Mouse (Mus musculus): Measurements from ENCODE around the gene 1110051M20Rik. TPM values are rescaled to one million over a fixed set of nuclear protein-coding genes. Genes with fewer than 3 reads are reported as not detected.

The 1110051M20Rik gene
- polyA plus RNA-seq, 1 experiment: 45.5 TPM

GRCm38 (mm10) chr2:91429146-91429545, 15.4 kb downstream of the 1110051M20Rik start:
- Histone ChIP-seq H3ac (ENCODE audit: control insufficient read depth, insufficient read length) (no peak overlapping the region), H3K79me2 (ENCODE audit: control insufficient read depth, insufficient read depth) (no peaks in the 10 kb centered on the region)
- no peak for TF ChIP-seq POLR2AphosphoS2 (IDR thresholded peaks at IDR 0.05; ENCODE audit: insufficient read length, low read depth)
- peak in 1 of 3 experiments; percentile 42 for TF ChIP-seq MYOD1 (IDR thresholded peaks at IDR 0.05; ENCODE audit: control insufficient read depth in 1 of 3, insufficient read length in 2 of 3, low read depth in 2 of 3)

GRCm38 (mm10) chr2:91426321-91426720, 18.2 kb downstream of the 1110051M20Rik start:
- H3K36me3 ChIP-seq (ENCODE audit: control insufficient read depth, insufficient read depth): no peaks in the 10 kb centered on the region
- H3K4me3 ChIP-seq: no peak overlapping the region
- H3K79me2 ChIP-seq (ENCODE audit: control insufficient read depth, insufficient read depth): no peaks in the 10 kb centered on the region
- TF ChIP-seq MYOG (IDR thresholded peaks at IDR 0.05; ENCODE audit: control insufficient read depth in 1 of 3, insufficient read depth in 1 of 3, insufficient read length in 2 of 3, low read depth in 2 of 3) (no peak), TCF12 (IDR thresholded peaks at IDR 0.05; ENCODE audit: insufficient read depth, poor library complexity, severe bottlenecking) (no peak), E2F4 (IDR thresholded peaks at IDR 0.05; ENCODE audit: insufficient read depth) (no peak)
- no peaks in the 10 kb centered on the region for H3K27me3 ChIP-seq (ENCODE audit: control insufficient read depth, insufficient read depth, insufficient read length)
- H3ac ChIP-seq (ENCODE audit: control insufficient read depth, insufficient read length): no peak overlapping the region
- H3K4me2 ChIP-seq (ENCODE audit: low read depth): no peak overlapping the region

More at GRCm38 (mm10) chr2:91429146-91429545, 15.4 kb downstream of the 1110051M20Rik start:
- H3K27me3 ChIP-seq (ENCODE audit: control insufficient read depth, insufficient read depth, insufficient read length): no peaks in the 10 kb centered on the region
- H3K4me3 ChIP-seq: no peak overlapping the region
- no peaks in the 10 kb centered on the region for H3K36me3 ChIP-seq (ENCODE audit: control insufficient read depth, insufficient read depth)
- no peak overlapping the region for H3K4me2 ChIP-seq (ENCODE audit: low read depth)

GRCm38 (mm10) chr2:91424061-91424720, 20.3 kb downstream of the 1110051M20Rik start:
- TF ChIP-seq CEBPB (IDR thresholded peaks at IDR 0.05; ENCODE audit: insufficient read depth, poor library complexity, severe bottlenecking) (no peak), USF1 (IDR thresholded peaks at IDR 0.05; ENCODE audit: low read depth) (no peak)
- Histone ChIP-seq H3K27me3 (ENCODE audit: control insufficient read depth, insufficient read depth, insufficient read length) (no peaks in the 10 kb centered on the region), H3K4me3 (no peak overlapping the region), H3K36me3 (ENCODE audit: control insufficient read depth, insufficient read depth) (no peaks in the 10 kb centered on the region), H3ac (ENCODE audit: control insufficient read depth, insufficient read length) (no peak overlapping the region), H3K4me2 (ENCODE audit: low read depth) (no peak overlapping the region), H3K79me2 (ENCODE audit: control insufficient read depth, insufficient read depth) (no peaks in the 10 kb centered on the region)

- Histone ChIP-seq H3K36me3 (ENCODE audit: control insufficient read depth, insufficient read depth) (no peaks in the 10 kb centered on the region), H3ac (ENCODE audit: control insufficient read depth, insufficient read length) (no peak overlapping the region), H3K4me2 (ENCODE audit: low read depth) (no peak overlapping the region), H3K4me3 (no peak overlapping the region), H3K79me2 (ENCODE audit: control insufficient read depth, insufficient read depth) (no peaks in the 10 kb centered on the region), H3K27me3 (ENCODE audit: control insufficient read depth, insufficient read depth, insufficient read length) (no peaks in the 10 kb centered on the region)
- no peak for TF ChIP-seq USF1 (IDR thresholded peaks at IDR 0.05; ENCODE audit: low read depth)
- TF ChIP-seq E2F4 (IDR thresholded peaks at IDR 0.05; ENCODE audit: insufficient read depth): no peak
- TF ChIP-seq MYOG (IDR thresholded peaks at IDR 0.05; ENCODE audit: control insufficient read depth in 1 of 3, insufficient read depth in 1 of 3, insufficient read length in 2 of 3, low read depth in 2 of 3): no peak
These were observed 22.9 kb downstream of the 1110051M20Rik start for GRCm38 (mm10) chr2:91421641-91422040.

- Histone ChIP-seq H3K79me2 (ENCODE audit: control insufficient read depth, insufficient read depth) (no peaks in the 10 kb centered on the region), H3K4me3 (no peak overlapping the region)
These were observed 30.7 kb downstream of the 1110051M20Rik start for GRCm38 (mm10) chr2:91413811-91414210.

GRCm38 (mm10) chr2:91412361-91412760, 32.1 kb downstream of the 1110051M20Rik start:
- no peaks in the 10 kb centered on the region for H3K27me3 ChIP-seq (ENCODE audit: control insufficient read depth, insufficient read depth, insufficient read length)
- H3K4me2 ChIP-seq (ENCODE audit: low read depth): no peak overlapping the region
- no peak overlapping the region for H3ac ChIP-seq (ENCODE audit: control insufficient read depth, insufficient read length)
- H3K4me3 ChIP-seq: no peak overlapping the region
- H3K36me3 ChIP-seq (ENCODE audit: control insufficient read depth, insufficient read depth): no peaks in the 10 kb centered on the region
- TF ChIP-seq REST (IDR thresholded peaks at IDR 0.05; ENCODE audit: insufficient read depth, insufficient read length) (no peak), SRF (IDR thresholded peaks at IDR 0.05; ENCODE audit: control insufficient read depth, insufficient read length, low read depth) (no peak), MYOG (IDR thresholded peaks at IDR 0.05; ENCODE audit: control insufficient read depth in 1 of 3, insufficient read depth in 1 of 3, insufficient read length in 2 of 3, low read depth in 2 of 3) (no peak), CEBPB (IDR thresholded peaks at IDR 0.05; ENCODE audit: insufficient read depth, poor library complexity, severe bottlenecking) (no peak), TCF3 (IDR thresholded peaks at IDR 0.05; ENCODE audit: insufficient read length, low read depth) (no peak), POLR2AphosphoS2 (IDR thresholded peaks at IDR 0.05; ENCODE audit: insufficient read length, low read depth) (no peak), POLR2A (IDR thresholded peaks at IDR 0.05; ENCODE audit: insufficient read length, low read depth) (no peak)
- no peaks in the 10 kb centered on the region for H3K79me2 ChIP-seq (ENCODE audit: control insufficient read depth, insufficient read depth)

More at GRCm38 (mm10) chr2:91413811-91414210, 30.7 kb downstream of the 1110051M20Rik start:
- H3K4me2 ChIP-seq (ENCODE audit: low read depth): no peak overlapping the region
- TF ChIP-seq E2F4 (IDR thresholded peaks at IDR 0.05; ENCODE audit: insufficient read depth) (no peak), TCF12 (IDR thresholded peaks at IDR 0.05; ENCODE audit: insufficient read depth, poor library complexity, severe bottlenecking) (no peak), TCF3 (IDR thresholded peaks at IDR 0.05; ENCODE audit: insufficient read length, low read depth) (no peak), SRF (IDR thresholded peaks at IDR 0.05; ENCODE audit: control insufficient read depth, insufficient read length, low read depth) (no peak), REST (IDR thresholded peaks at IDR 0.05; ENCODE audit: insufficient read depth, insufficient read length) (no peak), MYOD1 (IDR thresholded peaks at IDR 0.05; ENCODE audit: control insufficient read depth in 1 of 3, insufficient read length in 2 of 3, low read depth in 2 of 3) (no peak), CEBPB (IDR thresholded peaks at IDR 0.05; ENCODE audit: insufficient read depth, poor library complexity, severe bottlenecking) (no peak), USF1 (IDR thresholded peaks at IDR 0.05; ENCODE audit: low read depth) (no peak), POLR2AphosphoS2 (IDR thresholded peaks at IDR 0.05; ENCODE audit: insufficient read length, low read depth) (no peak), MYOG (IDR thresholded peaks at IDR 0.05; ENCODE audit: control insufficient read depth in 1 of 3, insufficient read depth in 1 of 3, insufficient read length in 2 of 3, low read depth in 2 of 3) (no peak), MAX (IDR thresholded peaks at IDR 0.05; ENCODE audit: low read depth) (no peak)
- no peaks in the 10 kb centered on the region for H3K27me3 ChIP-seq (ENCODE audit: control insufficient read depth, insufficient read depth, insufficient read length)
- no peak overlapping the region for H3ac ChIP-seq (ENCODE audit: control insufficient read depth, insufficient read length)
- no peaks in the 10 kb centered on the region for H3K36me3 ChIP-seq (ENCODE audit: control insufficient read depth, insufficient read depth)
